Mouse (Mus musculus) kidney, adult 9 months (tissue): ENCODE measurements around the gene Asic1.

Experiments
- DNase-seq: peaks from one replicate; pipeline ENCODE4 v3.0.0; 2022

Asic1 gene

GRCm38 (mm10) chr15:99703104-99703503, 32.9 kb downstream of the Asic1 start:
- DNase-seq = no peak

GRCm38 (mm10) chr15:99703676-99704040, 33.5 kb downstream of the Asic1 start:
- DNase-seq = no peak

- peak; percentile 87 for DNase-seq
Observed at GRCm38 (mm10) chr15:99704041-99704681, 34.0 kb downstream of the Asic1 start.

GRCm38 (mm10) chr15:99704881-99705280, 34.7 kb downstream of the Asic1 start:
- DNase-seq = no peak

- DNase-seq = peak; percentile 73
Observed at GRCm38 (mm10) chr15:99705440-99706048, 35.4 kb downstream of the Asic1 start, which contains the start of gene Gm17349. Gm17349 (minus strand) TSS chr15:99705490.

- no peak for DNase-seq
Observed at GRCm38 (mm10) chr15:99708176-99708575, 38.0 kb downstream of the Asic1 start.

GRCm38 (mm10) chr15:99710221-99711190, 40.3 kb downstream of the Asic1 start:
- no peak for DNase-seq

- DNase-seq = no peak
Observed at GRCm38 (mm10) chr15:99711491-99711890, 41.3 kb downstream of the Asic1 start.

- DNase-seq = no peak
Observed at GRCm38 (mm10) chr15:99712666-99713559, 42.7 kb downstream of the Asic1 start.

GRCm38 (mm10) chr15:99713569-99713968, 43.4 kb downstream of the Asic1 start:
- no peak for DNase-seq

GRCm38 (mm10) chr15:99714206-99714605, 44.0 kb downstream of the Asic1 start:
- no peak for DNase-seq

GRCm38 (mm10) chr15:99714858-99715257, 44.7 kb downstream of the Asic1 start:
- DNase-seq = peak; percentile 90

GRCm38 (mm10) chr15:99715361-99715865, 45.2 kb downstream of the Asic1 start:
- DNase-seq = no peak

GRCm38 (mm10) chr15:99715982-99716746, 46.0 kb downstream of the Asic1 start:
- DNase-seq = peak; percentile 83

- DNase-seq = no peak
Observed at GRCm38 (mm10) chr15:99716814-99717213, 46.6 kb downstream of the Asic1 start.

GRCm38 (mm10) chr15:99717386-99718334, 47.5 kb downstream of the Asic1 start, which contains the start of gene Gpd1:
Gpd1 (plus strand) TSS chr15:99717515.
- peak; percentile 90 for DNase-seq

- DNase-seq = peak; percentile 92
Observed at GRCm38 (mm10) chr15:99718461-99719021, 48.4 kb downstream of the Asic1 start.

- DNase-seq = no peak
Observed at GRCm38 (mm10) chr15:99719865-99720264, 49.7 kb downstream of the Asic1 start.

- no peak for DNase-seq
Observed at GRCm38 (mm10) chr15:99721921-99722743, 52.0 kb downstream of the Asic1 start.
